Comparison of ENCODE assay signal across 25 mouse cellular contexts in the genomic region with DNA sequence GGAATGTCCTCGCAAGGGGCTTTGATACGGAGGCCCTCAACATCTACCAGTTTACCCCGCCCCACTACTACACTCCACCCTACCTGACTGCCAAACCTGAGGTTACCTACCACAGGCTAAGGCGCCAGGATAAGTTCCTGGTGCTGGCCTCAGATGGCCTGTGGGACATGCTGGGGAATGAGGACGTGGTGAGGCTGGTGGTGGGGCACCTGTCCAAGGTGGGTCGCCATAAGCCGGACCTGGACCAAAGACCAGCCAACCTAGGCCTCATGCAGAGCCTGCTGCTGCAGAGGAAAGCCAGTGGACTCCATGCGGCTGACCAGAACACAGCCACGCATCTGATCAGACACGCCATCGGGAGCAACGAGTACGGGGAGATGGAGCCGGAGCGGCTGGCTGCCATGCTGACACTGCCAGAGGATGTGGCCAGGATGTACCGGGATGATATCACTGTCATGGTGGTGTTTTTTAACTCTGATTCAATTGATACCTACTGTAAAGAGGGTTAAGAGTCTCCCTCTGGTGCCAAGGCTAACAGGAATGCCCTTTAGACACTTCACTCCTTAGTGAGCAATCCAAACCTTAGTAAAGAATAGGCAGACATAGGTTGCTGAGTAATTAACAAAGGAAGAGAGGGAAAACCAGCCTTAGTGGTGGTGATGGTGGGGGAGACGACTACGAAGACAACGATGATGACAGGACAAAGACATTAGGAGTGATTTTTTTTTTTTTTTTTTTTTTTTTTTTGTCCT. TPM values are rescaled to one million over a fixed set of nuclear protein-coding genes. Genes with fewer than 3 reads are reported as not detected.
"Had no signal": no experiment of that assay in that cellular context is flagged by ENCODE, and none has a peak within 500 bp of the region (broad histone marks: within the 10 kb centered on the region; RNA-seq: fewer than 3 reads in every experiment).

No protein-coding gene starts in this region.

- H3K4me3 ChIP-seq: limb, embryonic 12.5 days; limb, embryonic 15.5 days; liver, embryonic 13.5 days; midbrain, embryonic 13.5 days; neural tube, embryonic 12.5 days; neural tube, embryonic 15.5 days had no signal

- H3K27ac ChIP-seq: limb, embryonic 12.5 days; limb, embryonic 15.5 days; liver, embryonic 13.5 days; macrophage; midbrain, embryonic 13.5 days; neural tube, embryonic 12.5 days; neural tube, embryonic 15.5 days had no signal

- H3K9me3 ChIP-seq: limb, embryonic 12.5 days; limb, embryonic 15.5 days; liver, embryonic 13.5 days; midbrain, embryonic 13.5 days; neural tube, embryonic 12.5 days; neural tube, embryonic 15.5 days had no signal

- H3K4me2 ChIP-seq: limb, embryonic 12.5 days; limb, embryonic 15.5 days; liver, embryonic 13.5 days; midbrain, embryonic 13.5 days; neural tube, embryonic 12.5 days; neural tube, embryonic 15.5 days had no signal

- ATAC-seq: midbrain, embryonic 13.5 days had no signal

- H3K27me3 ChIP-seq: limb, embryonic 12.5 days; limb, embryonic 15.5 days; liver, embryonic 13.5 days; midbrain, embryonic 13.5 days; neural tube, embryonic 12.5 days; neural tube, embryonic 15.5 days had no signal

- H3K9ac ChIP-seq: limb, embryonic 12.5 days; limb, embryonic 15.5 days; liver, embryonic 13.5 days; midbrain, embryonic 13.5 days; neural tube, embryonic 12.5 days; neural tube, embryonic 15.5 days had no signal

- DNase-seq: kidney, adult 11 months; kidney, postnatal 14 days; kidney, postnatal 4 days; left cerebral cortex, postnatal 4 days; liver, embryonic 13.5 days; lung, adult 2 months; lung, postnatal 14 days; retina, postnatal 1 day; right cerebral cortex, postnatal 25 days; thymus, adult 18-20 months; thymus, postnatal 36 days had no signal

RNA-seq across cellular contexts. Expression of gene Cdh16, which starts 29.4 kb away (rescaled TPM):
- total RNA-seq: layer of hippocampus, adult 18-20 months; layer of hippocampus, postnatal 14 days; left cerebral cortex, adult 8-10 months; left cerebral cortex, postnatal 14 days; left cerebral cortex, postnatal 4 days; megakaryocyte, adult 5-6 weeks; midbrain, postnatal 0 days had no signal
- polyA plus RNA-seq: limb, embryonic 12.5 days; liver, embryonic 13.5 days; macrophage; midbrain, embryonic 13.5 days; midbrain, postnatal 0 days; neural tube, embryonic 12.5 days; neural tube, embryonic 15.5 days; testis, adult 2 months; urinary bladder, adult 2 months had no signal
